Mouse (Mus musculus) lung, adult 2 months (tissue): Measurements from ENCODE around the gene Trim63. TPM values are rescaled to one million over a fixed set of nuclear protein-coding genes. Genes with fewer than 3 reads are reported as not detected.

Experiments
- DNase-seq: peaks from one replicate; pipeline ENCODE4 v3.0.0; 2022
- H3K4me1 ChIP-seq: fragments of 200-500 bp; 2 replicates; pipeline ENCODE4 v1.6.1; 2011; ENCODE audit warnings: low read length; ENCODE audit not compliant: control insufficient read depth, insufficient read depth
- H3K4me3 ChIP-seq: fragments of 200-500 bp; replicated peaks from 2 replicates; pipeline ENCODE3; 2011; ENCODE audit warnings: low read depth, mild to moderate bottlenecking, control low read depth, low read length; ENCODE audit errors: extremely low read depth
- CTCF ChIP-seq: fragments of 200-500 bp; IDR thresholded peaks from 2 replicates; pipeline ENCODE4 v1.5.1; 2011; ENCODE audit warnings: mild to moderate bottlenecking, low read length, control low read depth; ENCODE audit not compliant: insufficient read depth
- POLR2A ChIP-seq: fragments of 200-500 bp; IDR thresholded peaks from 2 replicates; pipeline ENCODE4 v1.6.1; 2011; ENCODE audit warnings: low read depth, mild to moderate bottlenecking, control low read depth, low read length, borderline replicate concordance; ENCODE audit errors: extremely low read depth
- WGBS: fragments of 180-500 bp; shearing (Covaris S2); methylation state at CpG from one replicate; pipeline ENCODE4 v1.1.7; 2018; 5-methylcytosine and 5-hydroxymethylcytosine counted together
- polyA plus RNA-seq: library from polyadenylated mRNA; depleted of rRNA; stranded (reverse); fragments of >200 nt; gene quantifications from 2 replicates; pipeline ENCODE4 v1.2.3, GENCODE M21; 2012

The Trim63 gene
- polyA plus RNA-seq, 1 experiment: 4.6 TPM

DNA sequence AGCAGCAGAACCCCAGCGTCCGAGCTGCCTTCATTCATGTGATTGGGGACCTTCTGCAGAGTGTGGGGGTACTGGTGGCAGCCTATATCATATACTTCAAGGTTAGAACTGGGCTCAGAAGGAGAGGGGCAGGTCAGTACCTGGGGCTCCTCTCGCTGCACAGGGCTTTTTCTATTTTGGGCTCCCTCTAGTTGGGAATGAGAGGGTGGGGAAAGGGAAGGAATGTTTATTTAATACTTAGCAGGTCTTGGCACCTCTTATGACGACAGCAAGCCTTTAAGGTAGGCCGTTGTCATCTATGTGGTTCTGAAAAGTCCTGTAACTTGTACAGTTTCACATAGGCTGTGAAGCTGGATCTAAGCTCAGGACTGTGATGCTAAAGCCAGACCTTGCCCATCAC is 33.6 kb downstream of the Trim63 start:
- H3K4me1 ChIP-seq: no peaks in the 10 kb centered on the region
- WGBS: 59% methylated on average over 5 of the region's 5 CpGs
- TF ChIP-seq POLR2A (no peak), CTCF (no peak)
- no peak for DNase-seq
- no peak overlapping the region for H3K4me3 ChIP-seq

DNA sequence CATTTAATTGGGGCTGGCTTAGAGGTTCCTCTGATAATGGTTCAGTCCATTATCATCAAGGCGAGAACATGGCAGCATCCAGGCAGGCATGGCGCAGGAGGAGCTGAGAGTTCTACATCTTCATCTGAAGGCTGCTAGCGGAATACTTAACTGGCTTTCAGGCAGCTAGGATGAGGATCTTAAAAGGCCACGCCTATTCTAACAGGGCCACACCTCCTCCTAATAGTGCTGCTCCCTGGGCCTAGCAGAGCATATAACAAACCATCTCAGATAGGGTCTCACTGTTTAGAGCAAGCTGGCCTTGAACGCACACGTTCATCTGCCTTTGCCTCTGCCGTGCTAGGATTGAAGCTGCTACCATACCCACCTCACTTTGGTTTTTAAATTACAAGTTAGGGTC is 34.9 kb downstream of the Trim63 start:
- TF ChIP-seq POLR2A: no peak
- TF ChIP-seq CTCF: no peak
- Histone ChIP-seq H3K4me1 (no peaks in the 10 kb centered on the region), H3K4me3 (no peak overlapping the region)
- 91% methylated on average over 7 of the region's 7 CpGs for WGBS
- DNase-seq: no peak

DNA sequence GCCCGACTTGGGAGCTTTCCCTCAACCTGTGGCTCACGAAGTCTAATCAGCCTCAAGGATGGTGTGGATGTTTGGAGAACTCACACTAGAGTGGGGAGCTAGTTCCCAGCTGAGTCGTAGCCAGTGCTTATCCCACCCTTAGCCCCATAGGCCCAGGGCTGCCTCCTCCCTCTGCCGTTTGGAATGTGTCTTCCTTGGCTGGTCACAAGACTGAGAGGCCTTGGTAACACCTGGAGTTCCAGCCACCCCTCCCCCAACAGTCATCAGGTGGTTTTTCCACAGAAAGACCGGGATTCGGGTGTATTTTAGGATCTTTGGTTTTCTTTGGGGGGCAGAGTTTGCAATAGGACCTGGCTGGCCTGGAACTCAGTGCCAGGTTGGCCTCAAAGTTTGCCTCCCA is 35.7 kb downstream of the Trim63 start:
- Histone ChIP-seq H3K4me3 (no peak overlapping the region), H3K4me1 (peaks cover 2% of the 10 kb centered on the region; the same call in 1 of the 2 replicates)
- TF ChIP-seq POLR2A: no peak
- no peak for DNase-seq
- WGBS: 79% methylated on average over 6 of the region's 6 CpGs

DNA sequence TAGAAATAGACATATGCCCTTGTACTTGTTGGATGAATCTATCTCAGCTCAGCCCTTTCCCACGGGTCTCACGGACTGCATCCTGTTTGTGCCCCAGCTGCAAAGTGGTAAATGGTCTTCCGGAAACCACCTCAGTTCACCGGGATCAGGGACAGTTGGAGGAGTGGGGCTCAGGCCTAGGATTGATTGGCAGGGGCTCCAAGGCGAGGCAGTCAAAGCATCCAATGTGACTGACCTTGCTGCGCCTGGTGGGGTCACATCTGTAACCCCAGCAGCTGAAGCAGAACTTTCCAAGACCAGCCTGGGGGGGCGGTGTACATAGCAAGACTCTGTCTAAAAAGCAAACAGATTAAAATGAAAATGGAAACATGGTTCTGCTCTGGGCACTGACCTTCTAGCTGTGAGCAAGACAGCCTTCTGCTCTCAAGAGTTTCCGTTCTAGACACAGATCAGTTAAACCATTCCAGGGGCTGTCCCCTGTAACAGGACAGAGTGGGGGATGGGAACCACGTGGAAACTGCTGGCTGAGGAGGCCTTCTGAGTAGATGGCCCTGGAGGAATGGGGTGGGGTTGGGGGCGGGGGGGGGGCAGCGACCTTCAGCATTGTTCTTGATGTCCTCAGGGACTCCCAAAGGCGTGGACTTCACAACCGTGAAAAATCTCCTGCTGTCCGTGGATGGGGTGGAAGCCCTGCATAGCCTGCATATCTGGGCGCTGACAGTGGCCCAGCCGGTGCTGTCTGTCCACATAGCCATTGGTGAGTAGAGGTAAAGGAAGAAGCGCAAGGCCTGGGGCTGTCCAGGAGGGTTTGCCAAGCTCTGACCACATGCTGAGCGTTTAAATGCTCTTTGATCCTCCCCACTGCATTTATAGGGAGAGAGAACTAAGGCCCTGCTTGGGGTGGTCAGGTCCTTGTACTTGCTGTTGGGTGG is 36.7 kb downstream of the Trim63 start:
- 42% methylated on average over 18 of the region's 18 CpGs for WGBS
- no peak overlapping the region for H3K4me3 ChIP-seq
- no peak for DNase-seq
- H3K4me1 ChIP-seq: peaks cover 3% of the 10 kb centered on the region; the same call in 1 of the 2 replicates
- TF ChIP-seq POLR2A: no peak
- TF ChIP-seq CTCF: no peak

DNA sequence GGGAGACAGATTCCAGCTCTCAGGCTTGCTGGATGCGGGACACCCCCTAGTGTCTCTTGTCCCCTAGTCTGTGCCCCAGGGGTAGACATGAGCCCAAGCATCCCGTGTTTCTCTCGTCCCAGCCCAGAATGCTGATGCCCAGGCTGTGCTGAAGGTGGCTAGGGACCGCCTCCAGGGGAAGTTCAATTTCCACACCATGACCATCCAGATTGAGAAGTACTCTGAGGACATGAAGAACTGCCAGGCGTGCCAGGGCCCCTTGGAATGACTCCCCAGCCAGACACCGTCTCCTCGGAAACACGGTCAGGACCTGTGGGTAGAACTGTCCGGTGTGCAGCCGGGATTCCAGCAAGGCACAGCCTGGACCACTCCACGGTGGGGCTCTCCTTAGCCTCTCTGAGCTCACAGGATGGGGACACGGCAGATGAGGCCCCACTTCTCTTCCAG is 37.4 kb downstream of the Trim63 start:
- TF ChIP-seq CTCF (no peak), POLR2A (no peak)
- Histone ChIP-seq H3K4me3 (no peak overlapping the region), H3K4me1 (peaks cover 5% of the 10 kb centered on the region)
- 78% methylated on average over 12 of the region's 12 CpGs for WGBS
- DNase-seq: no peak

DNA sequence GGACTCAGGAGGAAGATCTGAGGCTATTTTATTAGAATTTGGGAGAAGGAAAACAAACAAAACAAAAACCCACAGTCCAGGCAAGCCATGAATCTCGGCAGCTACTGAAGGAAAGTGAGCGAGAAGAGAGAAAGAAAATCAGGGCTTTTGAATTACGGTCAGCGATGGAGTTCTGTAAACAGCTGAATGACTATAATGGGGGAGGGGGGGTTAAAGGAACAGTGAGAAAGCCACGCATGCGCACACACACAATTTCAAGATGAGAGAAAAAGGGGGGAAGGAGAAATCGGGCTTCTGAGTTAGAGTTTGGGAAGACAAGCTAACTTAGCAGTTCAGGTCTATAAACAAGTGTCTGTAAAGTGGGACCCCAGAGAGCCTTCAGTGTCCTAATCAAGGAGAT is 38.0 kb downstream of the Trim63 start:
- TF ChIP-seq POLR2A: no peak
- no peak for TF ChIP-seq CTCF

DNA sequence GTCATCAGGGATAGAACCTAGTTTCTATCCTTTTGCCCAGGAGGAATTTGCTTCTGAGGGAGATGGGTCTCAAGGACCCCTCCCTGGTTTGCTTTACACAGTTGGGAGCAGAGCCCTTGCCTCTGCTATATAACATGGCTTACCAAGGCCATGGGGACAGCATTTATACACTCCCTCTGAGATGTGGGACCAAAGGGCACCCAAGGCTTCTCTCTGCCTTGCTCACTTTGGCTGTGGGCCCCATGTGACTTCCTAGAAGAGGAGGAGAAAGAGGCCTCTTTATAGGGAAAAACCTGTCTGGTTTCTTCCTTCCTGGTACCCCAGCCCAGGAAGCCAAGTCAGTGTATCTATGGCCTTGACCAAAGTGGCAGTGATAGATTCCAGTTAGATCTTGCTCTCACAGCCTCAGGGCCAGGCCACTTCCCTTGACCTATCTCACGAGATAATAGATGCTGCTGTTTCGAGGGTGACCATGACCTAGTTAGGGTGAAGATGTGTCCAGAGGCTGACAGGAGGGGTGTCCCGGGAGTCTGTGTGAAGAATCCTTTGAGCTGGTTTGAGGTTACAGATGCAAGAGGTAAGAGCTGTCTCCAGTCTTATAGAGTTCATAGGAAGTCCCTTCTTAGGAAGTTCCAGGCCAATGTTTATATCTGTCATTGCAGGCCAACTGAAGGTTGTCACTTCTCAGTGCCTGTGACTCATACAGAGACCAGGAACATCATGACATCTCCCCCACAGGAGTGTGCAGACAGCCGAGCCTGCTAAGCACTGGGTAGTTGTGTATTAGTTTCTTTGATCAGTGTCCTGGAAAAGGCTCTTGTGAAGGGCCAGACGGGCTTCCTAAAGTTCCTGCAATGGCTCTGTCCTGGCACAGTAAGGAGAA is 38.8 kb downstream of the Trim63 start:
- TF ChIP-seq CTCF: no peak
- no peak for TF ChIP-seq POLR2A
- DNase-seq: no peak
- Histone ChIP-seq H3K4me3 (no peak overlapping the region), H3K4me1 (peaks cover 8% of the 10 kb centered on the region)
- 64% methylated on average over 5 of the region's 5 CpGs for WGBS

More for the DNA sequence above, 38.0 kb downstream of the Trim63 start:
- H3K4me3 ChIP-seq: no peak overlapping the region
- H3K4me1 ChIP-seq: peaks cover 8% of the 10 kb centered on the region
- WGBS: 82% methylated on average over 7 of the region's 7 CpGs
- DNase-seq: no peak

DNA sequence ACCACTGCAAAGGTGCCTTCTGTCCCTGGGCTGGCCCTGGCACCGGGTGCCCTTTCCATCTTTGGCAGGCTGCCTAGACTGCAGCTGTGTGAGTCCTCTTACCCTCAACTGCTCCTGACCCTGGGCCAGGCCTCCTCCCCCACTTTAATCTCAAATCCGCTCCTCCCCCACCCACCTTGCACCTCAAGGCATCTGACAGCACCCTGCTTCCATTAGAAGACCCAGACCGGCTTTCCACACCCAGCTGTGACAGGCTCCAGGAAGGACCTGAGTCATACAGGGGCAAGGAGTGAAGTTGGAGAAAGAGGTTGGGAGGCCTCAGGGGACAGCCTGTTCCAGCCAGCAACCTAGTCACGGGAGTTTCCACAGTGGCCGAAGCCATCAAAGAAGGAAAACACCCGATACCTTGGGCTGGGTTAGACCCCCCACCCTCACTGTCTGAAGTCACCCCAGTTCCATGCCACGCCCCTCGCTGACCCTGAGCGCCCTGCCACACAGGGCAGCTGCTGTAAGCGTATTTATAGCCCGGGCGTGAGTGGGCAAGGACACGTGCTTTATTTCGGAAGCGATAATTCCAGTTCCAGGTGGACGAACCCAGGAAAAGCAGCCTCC is 41.0 kb downstream of the Trim63 start:
- Histone ChIP-seq H3K4me3 (no peak overlapping the region), H3K4me1 (peaks cover 8% of the 10 kb centered on the region)
- 32% methylated on average over 16 of the region's 16 CpGs for WGBS
- peak; percentile 54 for DNase-seq
- TF ChIP-seq POLR2A (no peak), CTCF (no peak)

DNA sequence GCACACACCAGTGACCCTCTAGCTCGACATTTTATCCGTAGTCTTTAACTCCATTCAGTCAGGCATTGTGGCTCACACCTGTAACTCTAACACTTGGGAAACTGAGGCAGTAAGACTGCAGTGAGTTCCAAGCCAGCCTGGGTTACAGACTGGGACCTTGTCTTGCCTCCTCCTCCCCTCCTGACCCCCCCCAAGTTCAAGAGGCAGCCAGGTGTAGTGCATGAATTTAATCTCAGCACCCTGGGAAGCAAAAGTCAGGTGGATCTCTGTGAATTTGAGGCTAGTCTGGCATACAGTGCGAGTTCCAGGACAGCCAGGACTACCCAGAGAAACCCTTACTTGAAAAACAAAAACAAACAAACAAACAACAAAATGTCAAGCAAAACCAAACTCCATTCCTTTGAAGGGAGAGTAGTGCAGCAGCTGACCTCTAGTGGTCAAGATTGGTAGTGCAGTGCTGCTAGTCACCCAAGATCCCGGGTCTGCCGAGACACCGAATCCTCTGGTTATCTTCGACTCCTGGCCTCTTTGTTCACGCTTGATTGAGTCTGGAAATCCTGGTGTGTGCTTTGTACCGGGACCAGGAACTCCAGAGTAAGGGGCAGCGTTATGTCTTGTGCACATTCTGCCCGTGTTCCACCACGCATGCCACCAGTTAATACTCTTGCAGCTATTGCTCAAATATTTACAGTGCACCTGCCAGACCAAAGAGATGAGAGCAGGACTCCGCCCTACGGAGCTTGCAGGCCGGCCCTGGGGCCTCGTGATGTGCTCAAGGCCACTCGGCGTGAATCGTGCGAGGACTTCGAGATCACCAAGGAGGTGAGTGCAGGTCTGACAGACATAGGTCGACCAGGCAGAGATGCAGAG is 41.9 kb downstream of the Trim63 start:
- peaks cover 8% of the 10 kb centered on the region for H3K4me1 ChIP-seq
- WGBS: 14% methylated on average over 22 of the region's 22 CpGs
- no peak overlapping the region for H3K4me3 ChIP-seq
- peak; percentile 81 for DNase-seq
- TF ChIP-seq POLR2A: no peak
- peak; percentile 92 for TF ChIP-seq CTCF
